Mouse (Mus musculus): ENCODE measurements around the gene Msi2.

The Msi2 gene

DNA sequence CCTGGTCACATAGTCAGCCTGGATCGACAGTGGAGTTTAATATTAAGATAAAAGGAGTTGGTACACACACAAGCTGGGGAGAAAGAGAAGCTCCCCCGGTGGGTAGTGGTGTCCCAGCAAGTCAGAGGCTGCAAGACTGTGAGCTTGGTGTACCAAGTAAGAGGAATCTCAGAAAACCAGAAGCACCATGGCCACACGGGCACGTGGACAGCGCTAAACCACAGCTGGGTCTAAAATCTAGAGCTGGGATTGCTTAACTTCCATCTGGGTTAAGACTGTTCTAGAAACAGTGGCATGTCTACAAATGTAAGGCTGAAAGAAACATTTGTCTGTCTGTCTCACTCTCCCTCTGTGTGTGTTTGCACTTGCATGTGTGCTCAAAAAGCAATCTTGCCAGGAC lies 402.9 kb downstream of the Msi2 start:
- TF ChIP-seq NANOG (IDR thresholded peaks at IDR 0.05; ENCODE audit: borderline replicate concordance, low read length) (no peak), POU5F1 (IDR thresholded peaks at IDR 0.05; ENCODE audit: borderline replicate concordance, low read length) (no peak)
- peaks cover 43% of the 10 kb centered on the region for H3K27me3 ChIP-seq (ENCODE audit: insufficient read depth, low read length)
- peaks cover 9% of the 10 kb centered on the region; the same call in 1 of the 2 replicates for H3K4me1 ChIP-seq (replicated peaks; ENCODE audit: low read depth, low read length)
- H3K36me3 ChIP-seq (ENCODE audit: insufficient read depth, low read length), result no peaks in the 10 kb centered on the region
- no peaks in the 10 kb centered on the region for H3K9me3 ChIP-seq (ENCODE audit: low read length)
- H3K4me3 ChIP-seq (replicated peaks; ENCODE audit: low read length), result no peak overlapping the region

DNA sequence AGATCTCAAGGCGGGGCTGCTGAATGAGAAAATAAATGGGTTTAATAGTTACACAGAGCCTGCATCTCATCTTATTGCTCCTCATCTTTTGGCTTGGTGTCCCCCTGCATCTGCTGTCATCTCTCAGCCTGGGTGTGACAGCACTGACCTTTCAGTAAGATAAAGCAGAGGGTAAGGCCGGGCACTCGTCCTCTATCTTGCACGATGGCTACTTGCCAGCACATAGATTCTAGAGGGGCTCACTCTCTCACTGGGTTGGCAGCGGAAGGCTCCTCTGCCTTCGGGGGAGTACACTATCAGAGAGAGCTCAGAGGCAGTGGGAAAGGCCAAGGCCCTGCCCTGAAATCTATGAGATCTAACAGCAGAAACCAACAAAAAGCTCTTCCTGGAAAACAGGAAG lies 403.8 kb downstream of the Msi2 start:
- H3K4me1 ChIP-seq (replicated peaks; ENCODE audit: low read depth, low read length), result peaks cover 9% of the 10 kb centered on the region; the same call in 1 of the 2 replicates
- no peaks in the 10 kb centered on the region for H3K9me3 ChIP-seq (ENCODE audit: low read length)
- H3K4me3 ChIP-seq (replicated peaks; ENCODE audit: low read length), result no peak overlapping the region
- TF ChIP-seq POU5F1 (IDR thresholded peaks at IDR 0.05; ENCODE audit: borderline replicate concordance, low read length) (no peak), NANOG (IDR thresholded peaks at IDR 0.05; ENCODE audit: borderline replicate concordance, low read length) (no peak), CTCF (conservative IDR thresholded peaks at IDR 0.05; ENCODE audit: low read length) (no peak)
- peaks cover 42% of the 10 kb centered on the region for H3K27me3 ChIP-seq (ENCODE audit: insufficient read depth, low read length)
- no peaks in the 10 kb centered on the region for H3K36me3 ChIP-seq (ENCODE audit: insufficient read depth, low read length)

DNA sequence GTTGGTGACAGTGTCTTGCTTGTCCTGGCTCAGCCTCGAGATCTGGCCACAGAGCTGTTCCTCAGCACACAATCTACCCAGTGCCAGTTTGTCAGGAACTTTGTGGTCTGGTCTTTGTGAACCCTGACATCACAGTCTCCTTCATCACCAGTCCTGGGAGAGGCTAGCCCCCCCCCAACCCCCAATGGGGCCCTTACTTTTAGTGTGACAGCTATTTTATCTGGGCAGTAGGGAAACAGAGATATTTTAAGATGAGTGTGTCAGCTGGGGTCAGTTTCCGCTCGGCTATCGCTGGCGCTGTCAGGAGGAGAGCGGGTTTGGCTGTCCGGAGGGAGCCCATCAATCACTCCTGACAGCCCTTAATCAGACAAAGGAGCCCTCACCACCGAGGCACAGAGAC lies 404.8 kb downstream of the Msi2 start:
- Histone ChIP-seq H3K9me3 (ENCODE audit: low read length) (no peaks in the 10 kb centered on the region), H3K4me3 (replicated peaks; ENCODE audit: low read length) (no peak overlapping the region), H3K4me1 (replicated peaks; ENCODE audit: low read depth, low read length) (peaks cover 18% of the 10 kb centered on the region), H3K36me3 (ENCODE audit: insufficient read depth, low read length) (no peaks in the 10 kb centered on the region), H3K27me3 (ENCODE audit: insufficient read depth, low read length) (peaks cover 42% of the 10 kb centered on the region)
- TF ChIP-seq POU5F1 (IDR thresholded peaks at IDR 0.05; ENCODE audit: borderline replicate concordance, low read length) (no peak), CTCF (conservative IDR thresholded peaks at IDR 0.05; ENCODE audit: low read length) (no peak), NANOG (IDR thresholded peaks at IDR 0.05; ENCODE audit: borderline replicate concordance, low read length) (no peak)

DNA sequence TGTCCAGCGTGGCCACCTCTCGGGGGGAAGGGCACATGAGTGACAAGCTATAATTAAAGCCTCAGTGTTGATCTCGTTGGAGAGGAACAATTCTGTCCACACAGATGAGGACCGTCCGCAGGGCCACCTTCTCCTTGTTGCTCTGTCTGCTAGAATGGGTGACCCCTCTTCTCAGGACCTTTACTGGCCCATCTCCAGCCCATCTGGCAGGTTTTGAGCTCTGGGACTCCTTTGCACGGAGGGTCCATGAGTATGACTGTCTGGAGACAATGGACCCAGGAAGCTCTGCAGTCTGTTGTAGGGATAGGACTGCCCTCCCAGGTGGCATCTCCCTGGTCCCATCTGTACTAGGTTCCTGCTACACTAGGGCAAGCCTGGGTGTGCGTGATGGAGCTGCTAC lies 406.7 kb downstream of the Msi2 start:
- no peaks in the 10 kb centered on the region for H3K36me3 ChIP-seq (ENCODE audit: insufficient read depth, low read length)
- TF ChIP-seq POU5F1 (IDR thresholded peaks at IDR 0.05; ENCODE audit: borderline replicate concordance, low read length) (no peak), CTCF (conservative IDR thresholded peaks at IDR 0.05; ENCODE audit: low read length) (no peak), NANOG (IDR thresholded peaks at IDR 0.05; ENCODE audit: borderline replicate concordance, low read length) (no peak)

DNA sequence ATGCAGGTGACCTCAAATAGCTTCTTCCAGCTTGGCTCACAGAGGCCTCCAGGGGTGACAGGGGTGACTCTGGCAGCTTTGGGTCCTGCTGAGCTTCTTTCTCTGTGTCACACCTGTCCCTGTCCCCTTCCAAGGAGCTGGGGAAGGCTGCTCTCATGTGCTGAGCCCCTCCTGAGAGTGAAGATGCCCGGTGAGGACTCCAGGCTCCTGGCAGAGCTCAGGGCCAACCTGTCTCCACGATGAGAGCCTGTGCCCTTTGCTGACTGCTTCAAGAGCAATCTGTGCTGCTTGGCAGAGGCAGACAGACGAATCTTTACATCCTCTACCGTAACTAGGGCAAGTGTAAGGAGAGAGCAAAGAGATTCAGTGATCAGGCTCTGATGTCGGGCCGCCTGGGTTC lies 407.5 kb downstream of the Msi2 start:
- Histone ChIP-seq H3K4me3 (replicated peaks; ENCODE audit: low read length) (no peak overlapping the region), H3K4me1 (replicated peaks; ENCODE audit: low read depth, low read length) (peaks cover 28% of the 10 kb centered on the region), H3K27me3 (ENCODE audit: insufficient read depth, low read length) (peaks cover 47% of the 10 kb centered on the region), H3K9me3 (ENCODE audit: low read length) (no peaks in the 10 kb centered on the region), H3K36me3 (ENCODE audit: insufficient read depth, low read length) (no peaks in the 10 kb centered on the region)
- no peak for TF ChIP-seq NANOG (IDR thresholded peaks at IDR 0.05; ENCODE audit: borderline replicate concordance, low read length)
- no peak for TF ChIP-seq CTCF (conservative IDR thresholded peaks at IDR 0.05; ENCODE audit: low read length)
- no peak for TF ChIP-seq POU5F1 (IDR thresholded peaks at IDR 0.05; ENCODE audit: borderline replicate concordance, low read length)

More for the DNA sequence above, 406.7 kb downstream of the Msi2 start:
- peaks cover 28% of the 10 kb centered on the region for H3K4me1 ChIP-seq (replicated peaks; ENCODE audit: low read depth, low read length)
- H3K27me3 ChIP-seq (ENCODE audit: insufficient read depth, low read length), result peaks cover 41% of the 10 kb centered on the region
- H3K4me3 ChIP-seq (replicated peaks; ENCODE audit: low read length), result no peak overlapping the region
- no peaks in the 10 kb centered on the region for H3K9me3 ChIP-seq (ENCODE audit: low read length)

DNA sequence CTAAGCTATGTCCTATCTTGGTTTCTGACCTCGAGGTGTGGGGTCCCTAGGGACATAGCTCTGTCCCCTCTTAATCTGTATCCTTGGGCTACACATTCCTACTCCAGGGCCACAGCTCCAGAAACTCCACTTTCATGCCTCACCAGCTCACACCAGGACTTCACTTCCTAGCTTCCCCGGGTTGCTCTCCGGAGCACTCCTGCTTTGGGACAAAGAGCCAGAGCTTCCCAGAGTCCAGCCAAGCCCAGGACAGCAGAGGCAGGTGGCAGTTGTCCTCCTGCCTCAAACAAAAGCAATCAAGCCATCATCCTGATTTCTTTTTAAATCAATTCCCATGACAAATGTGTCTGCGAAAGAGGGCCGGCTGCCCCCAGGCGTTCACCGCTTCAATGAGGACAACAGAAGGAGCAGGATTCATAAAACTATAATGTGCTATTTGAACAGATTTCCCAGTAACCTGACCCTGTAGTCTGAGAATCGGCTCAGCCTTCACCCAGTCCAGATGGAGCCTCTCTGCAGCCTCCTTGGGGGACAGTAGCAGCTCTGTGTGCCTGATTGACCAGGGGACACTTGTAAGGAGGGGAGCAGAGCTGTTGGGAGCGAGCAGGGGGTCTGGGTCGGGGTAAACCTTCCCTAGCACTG lies 409.1 kb downstream of the Msi2 start:
- no peaks in the 10 kb centered on the region for H3K36me3 ChIP-seq (ENCODE audit: insufficient read depth, low read length)
- H3K9me3 ChIP-seq (ENCODE audit: low read length), result no peaks in the 10 kb centered on the region
- TF ChIP-seq POU5F1 (IDR thresholded peaks at IDR 0.05; ENCODE audit: borderline replicate concordance, low read length) (no peak), CTCF (conservative IDR thresholded peaks at IDR 0.05; ENCODE audit: low read length) (no peak), NANOG (IDR thresholded peaks at IDR 0.05; ENCODE audit: borderline replicate concordance, low read length) (no peak)
- peaks cover 28% of the 10 kb centered on the region for H3K4me1 ChIP-seq (replicated peaks; ENCODE audit: low read depth, low read length)
- no peak overlapping the region for H3K4me3 ChIP-seq (replicated peaks; ENCODE audit: low read length)
- peaks cover 44% of the 10 kb centered on the region for H3K27me3 ChIP-seq (ENCODE audit: insufficient read depth, low read length)

DNA sequence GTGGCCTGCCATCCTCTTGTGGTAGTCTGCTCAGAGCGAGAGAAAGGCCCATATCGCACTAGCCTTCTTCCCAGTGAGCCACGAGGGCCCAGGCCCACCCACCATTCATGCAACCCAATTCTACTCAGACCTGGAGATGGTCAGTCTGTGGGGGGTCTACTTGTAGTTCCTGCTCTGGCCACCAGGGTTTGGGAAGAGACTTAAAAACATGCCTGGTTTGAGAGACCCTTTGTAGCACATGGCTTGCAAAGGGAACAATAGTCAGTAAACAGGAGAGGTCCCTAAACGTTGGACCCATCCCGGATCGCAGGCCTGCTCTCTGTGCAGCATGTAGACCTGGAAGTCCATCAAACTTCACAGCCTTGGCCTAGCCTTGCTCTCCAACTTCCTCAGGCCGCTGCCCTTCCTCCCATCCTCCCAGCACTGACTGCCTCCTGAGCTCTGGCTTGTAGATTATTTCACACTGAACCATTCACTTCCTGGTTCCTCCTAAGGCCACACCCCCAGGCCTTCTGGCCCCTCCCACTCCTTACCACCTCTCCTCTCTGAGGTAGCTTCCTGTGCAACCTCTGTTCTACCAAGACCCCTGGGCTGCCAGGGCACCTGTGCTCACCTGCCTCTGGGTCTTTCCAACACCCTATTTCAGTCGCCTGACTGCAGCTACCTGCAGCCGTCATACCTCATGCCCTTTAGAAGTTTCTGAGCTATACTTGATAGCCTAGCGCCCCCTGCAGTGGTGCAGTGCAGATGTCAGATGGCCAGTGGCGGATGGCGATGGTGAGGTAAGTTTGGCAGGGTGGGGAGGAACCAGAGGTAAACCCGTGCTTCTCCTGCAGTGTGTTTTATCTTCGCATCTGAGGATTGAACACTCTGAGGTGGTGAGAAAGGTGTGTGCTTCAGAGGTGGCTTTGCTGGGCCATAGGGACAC lies 410.4 kb downstream of the Msi2 start:
- no peaks in the 10 kb centered on the region for H3K9me3 ChIP-seq (ENCODE audit: low read length)
- H3K4me3 ChIP-seq (replicated peaks; ENCODE audit: low read length), result peak overlapping the region; percentile 37
- peaks cover 28% of the 10 kb centered on the region for H3K4me1 ChIP-seq (replicated peaks; ENCODE audit: low read depth, low read length)
- TF ChIP-seq CTCF (conservative IDR thresholded peaks at IDR 0.05; ENCODE audit: low read length) (peak; percentile 59), NANOG (IDR thresholded peaks at IDR 0.05; ENCODE audit: borderline replicate concordance, low read length) (no peak)
- H3K36me3 ChIP-seq (ENCODE audit: insufficient read depth, low read length), result no peaks in the 10 kb centered on the region
- peaks cover 38% of the 10 kb centered on the region for H3K27me3 ChIP-seq (ENCODE audit: insufficient read depth, low read length)

DNA sequence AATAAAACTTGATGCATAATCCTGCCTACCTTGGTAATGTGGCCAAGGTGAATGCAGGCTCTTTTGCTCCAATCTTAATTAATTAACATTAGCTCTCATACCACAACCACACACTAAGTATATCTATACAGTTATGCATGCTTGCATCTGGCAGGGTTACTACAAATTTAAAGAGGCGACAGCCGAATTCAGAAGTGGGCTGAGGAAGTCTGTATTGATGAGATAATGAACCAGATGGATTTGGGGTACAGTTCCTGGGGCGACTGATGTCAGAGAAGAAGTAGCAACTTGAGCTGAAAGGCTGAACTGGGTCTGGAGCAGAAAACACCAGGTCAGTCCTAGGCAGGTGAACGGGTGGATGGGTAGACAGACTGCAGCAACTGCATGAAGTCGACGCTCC lies 412.6 kb downstream of the Msi2 start:
- TF ChIP-seq NANOG (IDR thresholded peaks at IDR 0.05; ENCODE audit: borderline replicate concordance, low read length), result no peak
- TF ChIP-seq CTCF (conservative IDR thresholded peaks at IDR 0.05; ENCODE audit: low read length), result no peak
- no peak for TF ChIP-seq POU5F1 (IDR thresholded peaks at IDR 0.05; ENCODE audit: borderline replicate concordance, low read length)
- no peak overlapping the region for H3K4me3 ChIP-seq (replicated peaks; ENCODE audit: low read length)
- no peaks in the 10 kb centered on the region for H3K9me3 ChIP-seq (ENCODE audit: low read length)
- peaks cover 29% of the 10 kb centered on the region for H3K27me3 ChIP-seq (ENCODE audit: insufficient read depth, low read length)
- no peaks in the 10 kb centered on the region for H3K36me3 ChIP-seq (ENCODE audit: insufficient read depth, low read length)
- peaks cover 28% of the 10 kb centered on the region for H3K4me1 ChIP-seq (replicated peaks; ENCODE audit: low read depth, low read length)

Data from E14TG2a.4 (cell line).